Mouse (Mus musculus) layer of hippocampus, adult 9-10 months (tissue): Measurements from ENCODE around the gene Hspb11.

ENCODE experiments used
- DNase-seq: peaks from one replicate; pipeline ENCODE4 v3.0.0; 2022; ENCODE audit warnings: low spot score

Gene Hspb11

GRCm38 (mm10) chr4:107313690-107314478 is 60.5 kb downstream of the Hspb11 start, which contains the start of gene Yipf1:
Gene Yipf1 (plus strand): TSS chr4:107314363.
- DNase-seq: peak; percentile 65

GRCm38 (mm10) chr4:107314479-107314805 is 61.0 kb downstream of the Hspb11 start:
- no peak for DNase-seq

GRCm38 (mm10) chr4:107318646-107319045 is 65.3 kb downstream of the Hspb11 start:
- DNase-seq: no peak

- DNase-seq: no peak
These were observed 67.6 kb downstream of the Hspb11 start for GRCm38 (mm10) chr4:107321041-107321440.

GRCm38 (mm10) chr4:107323113-107323512 is 69.7 kb downstream of the Hspb11 start:
- DNase-seq: no peak

- DNase-seq: no peak
These were observed 75.1 kb downstream of the Hspb11 start for GRCm38 (mm10) chr4:107328530-107328929.
